Mouse (Mus musculus): ENCODE results near the gene Fgd6.
A peak's percentile ranks its signal among the peaks of the same experiment; 100 is the strongest.

The Fgd6 gene

DNA sequence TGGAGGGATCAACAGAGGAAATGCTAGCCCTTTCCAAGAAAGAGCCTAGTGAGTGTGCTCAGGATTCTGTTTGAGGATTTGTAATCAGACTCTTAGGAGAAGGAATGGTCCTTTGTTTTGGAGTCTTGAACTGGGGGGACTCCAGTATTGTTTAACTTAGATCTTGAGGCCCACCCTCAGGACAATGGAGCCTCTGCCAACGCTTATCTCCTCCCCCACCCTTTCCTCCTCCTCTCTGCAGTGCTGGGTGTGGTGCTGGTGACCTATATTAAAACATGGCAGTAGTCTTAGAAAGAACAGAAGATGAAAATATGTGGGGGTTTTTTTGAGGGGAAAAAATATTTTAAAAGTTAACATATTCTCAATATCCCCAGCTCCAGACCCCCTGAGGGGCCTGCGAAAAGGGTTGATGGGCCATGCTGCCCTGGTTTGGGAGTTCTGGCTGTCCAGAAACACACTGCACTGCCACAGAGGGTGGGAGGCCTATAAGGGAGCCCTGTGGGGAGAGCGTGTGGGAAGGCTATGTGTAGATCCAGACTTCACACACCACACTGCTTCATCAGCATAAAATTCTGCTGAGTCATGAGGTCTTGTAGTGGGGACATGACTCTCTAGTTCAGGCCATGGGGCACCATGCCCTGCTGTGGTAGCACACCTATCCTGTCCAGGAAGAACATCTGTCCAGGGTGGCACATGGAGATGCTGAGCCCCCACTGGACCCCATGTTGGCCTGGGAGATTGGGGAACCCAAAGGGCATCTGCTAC, 61.5 kb downstream of the Fgd6 start:
- DNase-seq = no peak

DNA sequence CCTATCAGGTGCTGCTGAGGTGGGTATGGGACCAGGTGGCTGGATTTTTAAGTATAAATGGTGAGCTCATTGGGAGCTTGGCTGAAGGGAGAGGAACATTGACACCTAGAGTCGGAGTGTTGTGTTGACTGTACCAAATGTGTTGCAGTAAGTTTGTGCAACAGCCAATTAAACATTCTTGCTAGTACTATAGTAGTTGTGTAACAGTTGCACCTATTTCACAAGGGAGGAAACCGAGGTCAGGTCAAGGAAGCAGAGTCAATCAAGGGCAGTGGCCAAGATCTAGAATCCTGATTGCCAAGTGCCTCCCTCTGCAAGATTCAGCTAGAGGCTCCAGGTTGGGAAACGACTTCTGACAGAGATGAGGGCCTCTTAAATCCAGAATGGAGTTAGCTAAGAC, 62.3 kb downstream of the Fgd6 start:
- no peak for DNase-seq

- DNase-seq = no peak
Measured at GRCm38 (mm10) chr10:94105498-94105897, 69.7 kb downstream of the Fgd6 start.

DNA sequence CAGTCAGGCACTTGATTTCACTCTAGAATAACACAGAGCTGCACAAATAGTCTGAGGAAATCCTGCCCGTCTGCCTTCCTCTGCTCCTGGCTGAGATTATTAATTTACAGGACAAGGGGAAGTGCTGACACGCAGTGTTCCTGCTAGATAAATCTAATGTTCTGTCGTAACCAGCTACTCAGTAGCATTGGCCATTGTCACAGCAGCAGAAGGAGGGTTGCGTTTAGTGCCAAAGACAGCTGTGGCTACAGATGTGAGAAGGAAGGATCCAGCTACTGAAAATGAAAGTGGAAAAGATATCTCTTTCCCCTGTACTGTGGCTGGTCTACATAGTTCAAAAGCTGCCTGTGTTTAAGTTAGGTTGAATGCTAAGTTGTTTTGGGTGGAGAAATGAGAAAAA, 71.4 kb downstream of the Fgd6 start:
- DNase-seq = no peak

GRCm38 (mm10) chr10:94107607-94108006, 71.8 kb downstream of the Fgd6 start:
- DNase-seq = no peak

DNA sequence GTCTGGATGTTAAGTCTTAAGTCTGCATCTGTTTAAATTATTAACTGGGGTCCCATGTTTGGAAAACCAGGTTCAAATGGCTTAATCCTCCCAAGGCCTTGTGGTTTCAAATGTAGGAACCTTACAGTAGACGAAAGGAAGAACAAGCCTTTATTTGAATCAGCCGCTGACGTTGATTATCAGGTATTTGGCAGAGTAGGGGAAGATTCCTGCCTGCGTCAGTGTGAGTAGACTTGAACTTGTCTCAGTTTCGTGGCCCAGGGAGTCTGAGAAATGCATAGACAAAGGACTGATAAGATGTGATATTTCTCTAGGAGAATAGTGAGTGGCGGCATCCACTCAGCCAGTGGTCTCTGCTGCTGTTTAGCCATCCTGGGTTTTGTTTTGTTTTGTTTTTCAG, 73.0 kb downstream of the Fgd6 start:
- DNase-seq = no peak

DNA sequence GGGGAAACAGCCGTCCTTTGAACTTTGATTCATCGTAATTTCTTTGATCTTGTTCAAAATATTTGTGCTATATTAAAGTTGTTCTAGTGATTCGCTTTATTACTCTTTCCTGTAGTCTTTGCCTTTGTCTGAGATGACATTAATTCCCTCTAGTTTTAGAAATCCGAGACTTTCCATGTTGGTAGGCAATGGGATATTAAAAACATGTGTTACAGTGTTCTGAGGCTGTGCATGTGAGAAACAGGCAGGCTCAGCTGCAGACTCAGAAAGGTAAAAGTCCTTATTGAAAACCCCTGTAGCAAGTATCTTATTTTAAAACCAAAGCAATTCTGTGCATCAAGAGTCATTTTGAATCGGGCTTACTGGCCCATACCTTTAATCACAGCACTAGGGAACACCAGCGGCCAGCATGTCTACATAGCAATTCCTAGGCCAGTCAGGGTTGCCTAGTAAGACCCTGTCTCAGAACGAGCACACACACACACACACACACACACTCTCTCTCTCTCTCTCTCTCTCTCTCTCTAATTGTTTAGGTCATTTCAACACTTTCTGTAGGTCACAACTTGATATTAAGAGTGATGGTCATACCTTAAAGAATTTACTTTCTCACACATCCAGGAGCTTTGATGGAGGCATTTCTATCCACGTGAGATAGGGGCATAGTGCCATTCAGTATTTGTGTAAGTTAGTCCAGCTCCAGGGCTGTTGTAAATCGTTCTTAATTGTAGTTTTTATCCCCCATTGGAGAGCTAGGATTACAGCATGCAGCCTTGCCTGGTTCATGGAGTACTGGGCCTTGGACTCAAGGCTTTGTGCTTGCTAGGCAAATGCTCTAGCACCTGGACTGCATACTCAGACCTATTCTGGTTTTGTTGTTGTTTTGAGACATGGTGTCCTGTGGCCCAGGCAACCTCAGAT, 75.3 kb downstream of the Fgd6 start:
- DNase-seq = no peak

DNA sequence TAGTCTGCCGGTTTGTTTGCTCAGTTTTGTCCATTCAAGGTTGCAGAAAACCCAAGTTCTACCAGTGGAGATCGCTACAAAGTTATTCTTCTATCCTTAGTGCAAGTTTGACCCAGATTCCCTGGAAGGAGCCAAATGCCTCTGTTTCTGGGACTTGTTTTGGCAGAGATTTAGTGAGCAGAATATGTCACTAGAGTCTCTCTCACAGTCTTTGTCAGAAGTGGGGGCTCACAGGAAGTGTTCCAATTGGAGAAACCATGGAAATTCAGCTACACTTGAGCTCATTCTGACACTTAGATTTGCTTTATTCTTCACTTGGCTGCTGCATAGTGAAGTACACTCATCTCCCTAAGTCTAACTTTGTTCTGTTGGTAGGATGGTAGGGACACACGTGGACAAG, 76.4 kb downstream of the Fgd6 start:
- DNase-seq = no peak

GRCm38 (mm10) chr10:94115893-94116599, 80.2 kb downstream of the Fgd6 start:
- peak; percentile 91 for DNase-seq

DNA sequence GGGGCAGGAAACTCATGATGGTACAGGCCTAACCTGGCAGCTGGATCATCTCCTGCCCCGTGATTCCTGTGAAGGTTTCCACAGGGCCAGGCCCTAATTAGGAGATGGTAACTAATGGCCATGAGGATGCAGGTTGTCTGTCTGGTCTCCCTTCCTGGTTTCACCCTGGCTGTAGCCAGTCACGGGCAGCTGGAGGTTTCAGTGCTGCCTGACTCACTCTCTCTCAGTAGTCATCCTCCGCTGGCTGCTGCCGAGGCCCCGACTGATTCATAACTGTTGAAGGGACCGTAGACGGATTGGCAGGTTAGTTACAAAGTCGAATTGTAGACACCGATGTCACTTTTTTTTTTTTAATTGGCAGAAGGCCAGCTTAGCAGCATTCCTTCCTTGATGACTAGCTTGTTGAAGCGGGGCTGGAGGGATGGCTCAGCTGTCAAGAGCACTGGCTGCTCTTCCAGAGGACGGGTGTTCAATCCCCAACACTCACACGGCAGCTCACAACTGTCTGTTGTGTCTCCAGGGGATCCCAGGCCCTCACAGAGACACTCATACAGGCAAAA, 81.1 kb downstream of the Fgd6 start:
- DNase-seq = no peak

GRCm38 (mm10) chr10:94117916-94118315, 82.1 kb downstream of the Fgd6 start:
- no peak for DNase-seq

DNA sequence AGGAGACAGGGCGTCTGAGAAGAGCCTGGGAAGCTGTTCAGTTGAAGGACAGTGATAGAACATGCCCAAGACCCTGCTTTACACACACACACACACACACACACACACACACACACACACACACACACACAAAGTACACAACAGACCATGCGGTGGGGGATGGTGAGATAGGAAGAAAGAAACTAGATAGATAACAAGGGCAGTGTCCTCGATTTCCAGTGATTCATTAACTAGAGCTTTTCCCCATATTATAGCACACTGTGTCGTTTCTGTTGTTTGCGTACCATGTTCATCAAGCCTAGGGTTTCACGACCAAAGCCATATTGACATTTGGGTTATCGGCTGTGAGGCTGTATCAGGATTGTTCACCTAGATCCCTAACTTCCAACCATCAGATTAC, 83.2 kb downstream of the Fgd6 start:
- DNase-seq = no peak

DNA sequence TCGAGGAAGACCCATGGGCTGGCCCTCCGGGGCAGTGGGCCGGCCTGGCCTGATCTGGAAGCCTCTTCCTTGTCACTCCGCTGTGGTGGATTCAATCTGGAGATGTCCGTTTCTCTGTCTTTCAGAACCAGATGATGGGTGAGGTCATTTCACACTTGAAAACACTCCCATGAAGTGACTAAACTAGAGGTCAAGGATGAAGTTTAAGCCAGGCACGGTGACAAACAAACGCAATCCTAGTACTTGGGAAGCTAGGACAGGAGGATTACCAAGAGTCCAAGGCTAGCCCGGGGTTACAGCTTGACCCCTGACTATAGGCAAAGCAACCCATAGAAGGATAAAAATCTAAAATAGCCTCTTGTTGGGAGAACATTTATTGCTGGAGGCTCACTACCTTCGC, 84.9 kb downstream of the Fgd6 start:
- no peak for DNase-seq

DNA sequence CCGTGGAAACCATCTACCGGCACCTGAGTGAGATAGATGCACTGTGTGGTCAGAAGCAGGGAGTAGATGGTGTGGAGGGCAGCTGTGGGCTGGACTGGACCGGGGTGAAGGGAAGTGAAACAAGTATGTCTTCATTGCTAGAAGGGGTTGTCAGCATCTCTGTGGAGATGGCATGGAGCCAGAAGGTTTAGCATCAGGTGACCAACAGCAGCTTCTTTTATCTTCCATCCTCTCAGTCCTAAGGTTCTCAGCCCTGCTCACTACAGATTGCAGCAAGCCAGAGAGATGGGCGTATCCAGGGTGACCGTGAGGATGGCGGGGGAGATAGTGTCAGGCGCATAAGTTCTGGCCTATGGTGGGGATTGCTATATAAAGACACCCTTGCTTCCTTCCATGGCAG, 86.8 kb downstream of the Fgd6 start:
- DNase-seq = no peak

DNA sequence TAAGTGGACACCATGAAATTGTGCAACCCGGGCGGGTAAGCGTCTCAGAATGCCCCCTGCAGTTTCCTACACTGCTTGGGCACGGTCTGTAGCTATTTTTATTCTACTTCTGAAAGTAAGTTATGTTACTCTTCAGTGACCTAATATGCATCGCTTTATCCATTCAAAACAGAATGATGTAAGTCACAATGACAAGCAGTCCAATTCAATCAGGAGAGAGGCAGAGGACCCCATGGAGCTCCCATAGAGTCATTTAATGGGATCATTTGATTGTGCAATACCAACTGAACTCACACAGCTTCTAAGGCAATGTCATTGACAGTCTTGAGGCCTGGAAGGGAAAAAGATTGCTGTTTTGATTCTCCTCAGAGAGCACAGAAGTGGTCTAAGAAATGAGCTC, 87.8 kb downstream of the Fgd6 start:
- DNase-seq = no peak

DNA sequence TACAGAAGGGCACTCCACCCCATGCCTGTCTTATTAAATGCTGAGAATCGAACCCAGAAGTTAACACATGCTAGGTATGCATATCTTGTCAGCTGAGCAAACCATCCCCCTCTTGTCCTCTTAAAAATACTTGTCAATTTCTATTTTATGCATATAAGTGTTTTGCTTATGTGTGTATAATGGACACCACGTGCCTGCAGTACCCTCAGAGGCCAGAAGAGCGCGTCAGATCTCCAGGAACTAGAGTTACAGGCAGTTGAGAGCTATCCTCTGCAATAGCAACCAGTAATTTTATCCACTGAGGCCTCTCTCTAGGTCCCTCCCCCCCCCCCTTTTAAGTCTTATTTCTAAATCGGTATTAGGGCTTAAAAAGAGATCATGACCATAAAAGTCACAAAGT, 88.6 kb downstream of the Fgd6 start:
- no peak for DNase-seq

DNA sequence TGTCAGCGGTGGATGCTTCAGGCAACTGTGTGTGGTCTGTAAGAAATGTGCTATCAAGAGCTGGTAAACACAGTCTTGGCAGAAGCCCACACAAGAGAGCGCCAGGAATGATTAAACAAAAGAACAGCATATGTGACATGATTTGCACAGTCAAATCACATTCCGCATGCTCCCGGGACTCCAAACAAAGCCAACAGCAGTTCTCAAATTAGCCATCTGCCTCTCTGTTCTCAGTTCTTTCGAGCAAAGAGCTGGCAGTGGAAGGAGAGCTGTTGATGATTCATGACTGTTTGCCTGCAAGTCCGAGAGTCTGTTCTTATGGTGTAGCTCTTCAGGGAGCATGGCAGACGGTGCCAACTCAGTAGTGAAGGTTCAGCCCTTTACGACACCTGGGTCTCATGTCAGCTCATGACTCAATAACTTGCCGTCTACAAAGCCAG, 93.9 kb downstream of the Fgd6 start:
- DNase-seq = peak; percentile 98

- peak; percentile 76 for DNase-seq
Measured at GRCm38 (mm10) chr10:94133081-94133480, 97.3 kb downstream of the Fgd6 start.

GRCm38 (mm10) chr10:94133674-94134073, 97.9 kb downstream of the Fgd6 start:
- no peak for DNase-seq

DNA sequence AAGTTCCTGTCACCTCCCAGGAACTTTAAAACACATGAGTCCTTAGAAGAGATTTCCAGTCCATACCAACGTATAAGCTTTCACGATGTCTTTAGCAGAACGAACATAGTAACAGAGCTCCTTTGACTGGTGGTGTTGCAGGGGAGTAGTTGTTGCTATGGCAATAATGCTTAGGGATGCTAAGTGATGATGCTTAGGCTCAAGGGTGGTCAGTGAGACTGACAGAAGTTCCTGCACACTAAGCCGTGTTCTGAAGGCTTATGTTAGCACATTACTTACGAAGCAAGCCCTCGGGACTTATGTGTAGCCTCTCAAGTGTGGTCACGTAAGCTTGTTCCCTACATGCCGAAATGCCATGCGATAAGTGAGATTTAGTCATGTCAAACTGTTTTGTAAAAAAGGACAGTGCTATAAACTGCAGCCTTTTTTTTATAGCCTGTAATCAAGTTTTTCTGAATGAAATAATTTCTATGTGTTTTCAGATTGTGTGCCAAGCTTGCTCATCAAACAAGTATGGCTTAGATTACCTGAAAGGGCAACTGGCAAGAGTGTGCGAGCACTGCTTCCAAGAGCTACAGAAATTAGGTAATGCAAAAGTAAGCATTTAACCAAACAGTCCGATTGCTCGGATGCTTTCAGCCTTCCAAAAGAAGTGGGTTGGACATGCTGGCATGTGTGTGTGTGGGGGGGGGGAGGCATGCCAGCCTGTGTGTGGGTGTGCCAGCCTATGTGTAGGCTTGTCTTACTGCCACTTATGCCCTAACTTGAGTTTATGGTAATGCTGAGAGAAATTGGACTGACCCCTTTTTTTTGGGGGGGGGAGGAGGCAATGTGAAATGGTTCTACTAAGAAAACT, 99.0 kb downstream of the Fgd6 start:
- DNase-seq = no peak

- no peak for DNase-seq
Measured at GRCm38 (mm10) chr10:94138890-94139482, 103.2 kb downstream of the Fgd6 start.

All from cerebellum, adult 9-10 months (tissue).